Mouse (Mus musculus): ENCODE measurements at regions not wholly inside any gene's neighbourhood (a gene's known extent, or its start where the extent isn't known, plus 50 kb on each side); places are given as distances from the start of the nearest gene placed in this dataset.

GRCm38 (mm10) chr13:37157808-37158207, 107.8 kb upstream of the F13a1 start:
- TF ChIP-seq CTCF (IDR thresholded peaks at IDR 0.05; ENCODE audit: low read depth) = no peak
- TF ChIP-seq EP300 (IDR thresholded peaks at IDR 0.05; ENCODE audit: low read depth) = no peak

Data from liver, embryonic 14.5 days (tissue).